Mouse (Mus musculus) limb, embryonic 12.5 days (tissue): ENCODE measurements around the gene Inca1. TPM values are rescaled to one million over a fixed set of nuclear protein-coding genes. Genes with fewer than 3 reads are reported as not detected.

Experiments
- ATAC-seq: fragments of 200-750 bp; cut with Nextera tagmentation; 2 replicates; pipeline ENCODE4 v1.8.0; 2017; ENCODE audit warnings: low read depth, moderate TSS enrichment; ENCODE audit not compliant: insufficient number of reproducible peaks, insufficient read depth, low FRiP score, low TSS enrichment
- H3K27ac ChIP-seq: fragments of 300-500 bp; sonication (generic); 2 replicates; pipeline ENCODE4 v1.5.1; 2016; ENCODE audit warnings: mild to moderate bottlenecking, moderate library complexity
- H3K27me3 ChIP-seq: fragments of 300-500 bp; sonication (generic); 2 replicates; pipeline ENCODE4 v1.6.1; 2016; ENCODE audit warnings: mild to moderate bottlenecking, moderate library complexity
- H3K36me3 ChIP-seq: fragments of 300-500 bp; sonication (generic); 2 replicates; pipeline ENCODE4 v1.6.1; 2016; ENCODE audit warnings: mild to moderate bottlenecking, moderate library complexity
- H3K4me1 ChIP-seq: fragments of 300-500 bp; sonication (generic); replicated peaks from 2 replicates; pipeline ENCODE4 v1.6.1; 2016
- H3K4me2 ChIP-seq: fragments of 300-500 bp; sonication (generic); 2 replicates; pipeline ENCODE4 v1.6.1; 2016; ENCODE audit warnings: mild to moderate bottlenecking, moderate library complexity
- H3K4me3 ChIP-seq: fragments of 300-500 bp; sonication (generic); replicated peaks from 2 replicates; pipeline ENCODE4 v1.5.1; 2016; ENCODE audit warnings: mild to moderate bottlenecking
- H3K9ac ChIP-seq: fragments of 300-500 bp; sonication (generic); replicated peaks from 2 replicates; pipeline ENCODE4 v1.6.1; 2016; ENCODE audit warnings: mild to moderate bottlenecking, moderate library complexity
- H3K9me3 ChIP-seq: fragments of 300-500 bp; sonication (generic); 2 replicates; pipeline ENCODE4 v1.6.1; 2016; ENCODE audit warnings: mild to moderate bottlenecking, moderate library complexity
- WGBS: fragments of 180-500 bp; shearing (Covaris S2); methylation state at CpG from one replicate; pipeline ENCODE4 v1.1.7; 2016; 5-methylcytosine and 5-hydroxymethylcytosine counted together
- polyA plus RNA-seq: library from polyadenylated mRNA; unstranded; fragments of >200 nt; fragmentation: Nextera tagmentation; extraction: Ambion mirVana; gene quantifications from 2 replicates; pipeline ENCODE4 v1.2.1, GENCODE M21; 2016

Inca1 gene
- polyA plus RNA-seq, 1 experiment from 2014 or later, result 1.0 TPM

DNA sequence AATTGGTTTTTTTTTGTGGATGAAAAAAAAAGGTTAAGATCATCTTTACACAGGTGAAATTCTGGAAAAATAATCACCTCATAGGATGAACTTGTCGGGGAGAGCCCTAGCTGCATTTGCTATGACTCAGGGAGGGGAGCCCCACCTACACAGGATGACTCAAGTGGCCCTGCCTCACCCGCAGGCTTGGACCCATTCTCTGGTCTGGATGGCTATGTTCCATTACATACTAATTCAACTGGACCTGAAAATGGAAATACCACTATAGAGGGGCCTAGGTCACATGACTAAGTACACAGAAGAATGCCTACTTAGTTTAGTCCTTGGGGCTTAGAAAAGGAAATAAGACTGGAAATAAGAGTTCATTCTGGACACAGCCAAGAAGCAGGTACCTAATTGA lies 48.6 kb downstream of the Inca1 start:
- H3K9ac ChIP-seq, result no peak overlapping the region
- H3K4me3 ChIP-seq, result peak overlapping the region; percentile 9; the same call in 1 of the 2 replicates
- ATAC-seq, result no peak
- H3K9me3 ChIP-seq, result no peaks in the 10 kb centered on the region
- H3K36me3 ChIP-seq, result peaks cover 48% of the 10 kb centered on the region
- peak overlapping the region; percentile 15; the same call in 1 of the 2 replicates for H3K4me2 ChIP-seq
- H3K27me3 ChIP-seq, result no peaks in the 10 kb centered on the region
- 83% methylated on average over 2 of the region's 2 CpGs for WGBS
- H3K4me1 ChIP-seq, result peaks cover 59% of the 10 kb centered on the region
- H3K27ac ChIP-seq, result peak overlapping the region; percentile 13; the same call in 1 of the 2 replicates

- WGBS, result 80% methylated on average over 12 of the region's 12 CpGs
- 0 out of 2 replicates have a peak overlapping the region, but pooled peaks have one; percentile 15 for H3K4me2 ChIP-seq
- ATAC-seq, result no peak
- no peaks in the 10 kb centered on the region for H3K27me3 ChIP-seq
- H3K4me3 ChIP-seq, result 0 out of 2 replicates have a peak overlapping the region, but pooled peaks have one; percentile 9
- peaks cover 58% of the 10 kb centered on the region for H3K4me1 ChIP-seq
- no peaks in the 10 kb centered on the region for H3K9me3 ChIP-seq
- peak overlapping the region; percentile 13 for H3K27ac ChIP-seq
- peaks cover 51% of the 10 kb centered on the region for H3K36me3 ChIP-seq
- no peak overlapping the region for H3K9ac ChIP-seq
Measured at GRCm38 (mm10) chr11:70650322-70651175, 49.4 kb downstream of the Inca1 start.

GRCm38 (mm10) chr11:70649185-70649734 lies 50.7 kb downstream of the Inca1 start:
- ATAC-seq, result no peak
- Histone ChIP-seq H3K36me3 (peaks cover 64% of the 10 kb centered on the region), H3K4me1 (peaks cover 62% of the 10 kb centered on the region), H3K4me2 (peak overlapping the region; percentile 95), H3K27me3 (no peaks in the 10 kb centered on the region), H3K9ac (0 out of 2 replicates have a peak overlapping the region, but pooled peaks have one; percentile 18), H3K27ac (no peak overlapping the region), H3K9me3 (no peaks in the 10 kb centered on the region), H3K4me3 (peak overlapping the region; percentile 54; the same call in 1 of the 2 replicates)
- 74% methylated on average over 8 of the region's 8 CpGs for WGBS

- Histone ChIP-seq H3K27me3 (no peaks in the 10 kb centered on the region), H3K9ac (0 out of 2 replicates have a peak overlapping the region, but pooled peaks have one; percentile 59), H3K4me2 (peak overlapping the region; percentile 95), H3K27ac (no peak overlapping the region), H3K4me3 (peak overlapping the region; percentile 54), H3K36me3 (peaks cover 71% of the 10 kb centered on the region), H3K9me3 (no peaks in the 10 kb centered on the region), H3K4me1 (peaks cover 62% of the 10 kb centered on the region)
- ATAC-seq, result no peak
- 83% methylated on average over 4 of the region's 4 CpGs for WGBS
Measured at GRCm38 (mm10) chr11:70648512-70648911, 51.4 kb downstream of the Inca1 start.

- Histone ChIP-seq H3K27ac (peak overlapping the region; percentile 94), H3K9me3 (no peaks in the 10 kb centered on the region), H3K4me2 (peak overlapping the region; percentile 95), H3K9ac (peak overlapping the region; percentile 59), H3K4me3 (peak overlapping the region; percentile 54), H3K36me3 (peaks cover 74% of the 10 kb centered on the region), H3K27me3 (no peaks in the 10 kb centered on the region), H3K4me1 (peaks cover 60% of the 10 kb centered on the region)
- 2% methylated on average over 28 of the region's 28 CpGs for WGBS
- ATAC-seq, result no peak
Measured at GRCm38 (mm10) chr11:70647716-70648420, 52.1 kb downstream of the Inca1 start.

DNA sequence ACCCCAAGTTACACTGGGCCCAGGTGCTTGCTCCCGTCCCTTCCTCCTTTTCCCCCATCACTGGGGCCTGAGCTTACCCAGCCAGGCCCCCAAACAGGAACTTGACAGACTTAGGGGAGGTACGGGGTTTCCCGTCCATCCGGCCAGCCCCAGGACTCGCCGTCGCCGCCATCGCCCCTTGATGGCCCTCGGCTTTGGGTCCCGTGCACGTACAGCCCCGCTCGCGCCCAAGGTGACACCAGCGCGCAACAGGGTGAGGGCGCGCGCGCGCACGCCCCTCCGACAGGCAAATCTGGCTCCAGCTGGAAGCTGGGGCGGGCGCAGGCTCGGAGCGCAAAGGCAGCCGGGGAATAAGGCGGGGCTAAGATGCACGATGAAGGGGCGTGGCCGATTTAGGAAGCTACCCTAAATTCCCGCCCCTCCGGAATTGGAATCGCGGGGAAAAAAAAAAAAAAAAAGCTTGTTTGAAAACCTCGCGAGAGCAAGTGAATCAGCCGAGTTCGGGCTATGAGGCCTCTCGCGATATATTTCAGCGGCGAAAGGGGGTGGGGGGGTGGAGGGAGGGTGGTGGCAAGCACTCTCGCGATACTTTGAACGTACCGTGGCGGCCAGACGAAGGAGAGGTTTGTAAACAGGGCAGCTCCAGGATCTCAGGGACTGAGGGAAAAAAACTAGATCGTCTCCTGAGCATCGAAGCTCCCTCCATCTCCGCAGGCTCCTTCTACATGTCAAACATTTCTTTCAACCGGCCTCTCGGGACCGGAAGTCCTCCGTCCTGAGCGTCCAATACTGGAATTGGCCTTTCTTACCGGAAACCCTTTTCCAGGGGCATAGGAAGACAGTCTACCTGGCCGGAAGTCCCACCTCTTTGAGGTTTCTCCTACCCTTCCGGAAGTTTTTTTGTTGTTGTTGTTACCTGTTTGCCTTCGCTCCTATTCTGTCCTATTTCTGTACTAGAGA lies 53.0 kb downstream of the Inca1 start, which contains the start of the genes Rnf167 and Slc25a11:
Gene Rnf167 (plus strand): TSS at position 545 of the 960 bp plus-strand sequence.
Gene Slc25a11 (minus strand): TSS at position 789 of the 960 bp plus-strand sequence.
- Histone ChIP-seq H3K36me3 (peaks cover 68% of the 10 kb centered on the region), H3K4me3 (peak within 1 kb of the TSS; percentile 54), H3K9me3 (no peaks in the 10 kb centered on the region), H3K4me2 (peak within 1 kb of the TSS; percentile 95), H3K27me3 (no peaks in the 10 kb centered on the region), H3K4me1 (peaks cover 51% of the 10 kb centered on the region), H3K27ac (peak within 1 kb of the TSS; percentile 94), H3K9ac (peak within 1 kb of the TSS; percentile 83)
- peak; percentile 82 for ATAC-seq
- under 1% methylated on average over 63 of the region's 63 CpGs for WGBS

DNA sequence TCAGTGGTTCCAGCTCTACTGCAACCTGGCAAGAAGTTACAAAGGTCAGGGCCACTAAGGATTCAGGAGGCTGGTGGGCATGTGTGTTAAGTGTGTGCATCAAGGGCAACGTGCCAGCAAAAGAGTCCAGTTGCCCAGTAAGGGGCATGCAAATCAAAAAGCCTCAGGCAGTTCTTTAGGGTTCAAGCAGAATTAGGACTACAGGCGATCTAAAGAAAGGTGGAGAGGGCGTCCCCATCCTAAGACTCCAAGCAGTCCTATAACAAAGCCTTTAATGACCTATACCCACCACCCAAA lies 53.7 kb downstream of the Inca1 start:
- 27% methylated on average over 3 of the region's 3 CpGs for WGBS
- Histone ChIP-seq H3K4me3 (peak overlapping the region; percentile 54), H3K4me2 (peak overlapping the region; percentile 83), H3K27me3 (no peaks in the 10 kb centered on the region), H3K9me3 (no peaks in the 10 kb centered on the region), H3K9ac (peak overlapping the region; percentile 83), H3K36me3 (peaks cover 61% of the 10 kb centered on the region), H3K4me1 (peaks cover 44% of the 10 kb centered on the region), H3K27ac (peak overlapping the region; percentile 93)
- ATAC-seq, result no peak

DNA sequence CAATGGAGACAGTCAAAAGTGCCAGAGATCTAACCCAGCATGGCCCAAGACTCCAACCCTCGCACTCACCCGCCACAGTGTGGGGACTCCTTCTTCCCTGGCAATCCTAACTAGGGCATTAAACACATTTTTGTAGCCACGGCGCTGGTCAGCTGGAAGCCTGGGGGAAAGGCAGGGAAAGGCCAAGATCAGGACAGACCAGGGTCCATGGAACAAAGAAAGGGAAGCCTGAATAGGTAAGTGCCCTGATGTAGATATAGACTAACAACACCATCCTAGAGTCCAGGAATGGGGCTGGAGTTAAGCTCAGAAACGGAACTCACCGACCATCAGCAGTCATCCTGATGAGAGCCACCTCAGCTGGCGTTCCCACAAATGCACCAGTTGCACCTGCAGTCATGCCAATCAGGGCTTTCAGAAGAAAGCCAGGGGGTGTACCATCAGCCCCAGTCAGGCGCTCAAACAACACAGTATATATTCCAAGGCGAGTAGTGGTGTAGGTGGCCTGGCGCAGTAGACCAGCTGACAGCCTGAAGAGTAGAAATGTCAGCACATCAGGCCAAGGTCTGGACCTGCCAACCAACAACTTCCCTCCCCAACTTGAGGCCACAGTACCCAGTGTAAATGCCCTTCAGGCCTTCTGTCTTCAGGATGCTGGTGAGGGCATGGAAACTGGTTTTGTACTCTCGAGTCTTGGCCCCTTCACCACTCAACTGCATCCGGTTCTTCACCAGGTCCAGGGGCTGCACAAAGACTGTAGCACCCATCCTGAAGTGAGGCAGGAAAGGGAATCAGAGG lies 54.3 kb downstream of the Inca1 start:
- Histone ChIP-seq H3K27ac (peak overlapping the region; percentile 93), H3K4me3 (peak overlapping the region; percentile 54)

GRCm38 (mm10) chr11:70644564-70645103 lies 55.3 kb downstream of the Inca1 start:
- Histone ChIP-seq H3K4me1 (peaks cover 32% of the 10 kb centered on the region), H3K9ac (no peak overlapping the region), H3K36me3 (peaks cover 46% of the 10 kb centered on the region), H3K27me3 (no peaks in the 10 kb centered on the region), H3K4me3 (no peak overlapping the region), H3K27ac (no peak overlapping the region), H3K9me3 (no peaks in the 10 kb centered on the region), H3K4me2 (0 out of 2 replicates have a peak overlapping the region, but pooled peaks have one; percentile 83)
- no peak for ATAC-seq
- 92% methylated on average over 8 of the region's 8 CpGs for WGBS

More for the DNA sequence above, 54.3 kb downstream of the Inca1 start:
- Histone ChIP-seq H3K9me3 (no peaks in the 10 kb centered on the region), H3K4me2 (peak overlapping the region; percentile 83), H3K4me1 (peaks cover 39% of the 10 kb centered on the region), H3K9ac (peak overlapping the region; percentile 83), H3K36me3 (peaks cover 55% of the 10 kb centered on the region), H3K27me3 (no peaks in the 10 kb centered on the region)
- 92% methylated on average over 12 of the region's 12 CpGs for whole genome bisulfite sequencing
- ATAC-seq, result no peak
